Mouse (Mus musculus) liver, postnatal 0 days (tissue): Measurements from ENCODE around the gene Sec24c. TPM values are rescaled to one million over a fixed set of nuclear protein-coding genes. Genes with fewer than 3 reads are reported as not detected.

Experiments used
- ATAC-seq: fragments of 200-750 bp; cut with Nextera tagmentation; 2 replicates; pipeline ENCODE4 v1.8.0; 2017; ENCODE audit warnings: mild to moderate bottlenecking, moderate library complexity
- DNase-seq: peaks from one replicate; pipeline ENCODE4 v3.0.0-alpha.2; 2016
- H3K27ac ChIP-seq: fragments of 300-500 bp; sonication (generic); 2 replicates; pipeline ENCODE4 v1.5.1; 2014; ENCODE audit warnings: antibody characterized with exemption, moderate library complexity, mild to moderate bottlenecking, low read depth
- H3K27me3 ChIP-seq: fragments of 300-500 bp; sonication (generic); 2 replicates; pipeline ENCODE4 v1.6.1; 2014; ENCODE audit warnings: low read length, control low read depth, mixed read lengths; ENCODE audit not compliant: insufficient read depth
- H3K36me3 ChIP-seq: fragments of 300-500 bp; sonication (generic); replicated peaks from 2 replicates; pipeline ENCODE4 v1.6.1; 2014; ENCODE audit warnings: mild to moderate bottlenecking, control low read depth, low read length, moderate library complexity, mixed read lengths; ENCODE audit not compliant: insufficient read depth
- H3K4me1 ChIP-seq: fragments of 300-500 bp; sonication (generic); 2 replicates; pipeline ENCODE4 v1.6.1; 2014; ENCODE audit warnings: antibody characterized with exemption, mild to moderate bottlenecking, control low read depth; ENCODE audit not compliant: insufficient read depth
- H3K4me2 ChIP-seq: fragments of 300-500 bp; sonication (generic); 2 replicates; pipeline ENCODE4 v1.6.1; 2014; ENCODE audit warnings: low read depth, mild to moderate bottlenecking, low read length, moderate library complexity, mixed read lengths
- H3K4me3 ChIP-seq: fragments of 300-500 bp; sonication (generic); 2 replicates; pipeline ENCODE4 v1.5.1; 2014; ENCODE audit warnings: low read depth, low read length
- H3K9ac ChIP-seq: fragments of 300-500 bp; sonication (generic); replicated peaks from 2 replicates; pipeline ENCODE4 v1.6.1; 2014; ENCODE audit warnings: mild to moderate bottlenecking, moderate library complexity
- H3K9me3 ChIP-seq: fragments of 300-500 bp; sonication (generic); 2 replicates; pipeline ENCODE4 v1.6.1; 2016; ENCODE audit warnings: mild to moderate bottlenecking, control low read depth, low read length, mixed read lengths
- CTCF ChIP-seq: sonication (generic); IDR thresholded peaks from 2 replicates; pipeline ENCODE4 v1.5.1; 2016; ENCODE audit warnings: antibody characterized with exemption, low read depth
- EP300 ChIP-seq: IDR thresholded peaks from 2 replicates; pipeline ENCODE4 v1.6.1; 2016; ENCODE audit warnings: antibody characterized with exemption, low read depth, mild to moderate bottlenecking
- WGBS: fragments of 180-500 bp; shearing (Covaris S2); extraction: QIAGEN DNeasy Blood & Tissue Kit; methylation state at CpG from one replicate; pipeline ENCODE4 v1.1.7; 2014; ENCODE audit not compliant: insufficient replicate concordance; 5-methylcytosine and 5-hydroxymethylcytosine counted together
- microRNA-seq: library from miRNA; unstranded; fragments of <30 nt; microRNA quantifications from one replicate; pipeline ENCODE4, GENCODE M21; 2016
- polyA plus RNA-seq: library from polyadenylated mRNA; unstranded; fragments of >200 nt; fragmentation: Nextera tagmentation; extraction: Ambion mirVana; gene quantifications from 2 replicates; pipeline ENCODE4 v1.2.1, GENCODE M21; 2015

Sec24c gene
- polyA plus RNA-seq, 1 experiment from 2014 or later = 31.3 TPM

GRCm38 (mm10) chr14:20738511-20738910 is 64.4 kb downstream of the Sec24c start:
- no peak overlapping the region for H3K4me2 ChIP-seq
- no peak overlapping the region for H3K9ac ChIP-seq
- ATAC-seq = no peak
- H3K4me3 ChIP-seq = no peak overlapping the region
- H3K9me3 ChIP-seq = no peaks in the 10 kb centered on the region
- no peak for DNase-seq
- H3K27ac ChIP-seq = no peak overlapping the region
- peaks cover 14% of the 10 kb centered on the region for H3K36me3 ChIP-seq
- H3K4me1 ChIP-seq = peaks cover 10% of the 10 kb centered on the region; the same call in 1 of the 2 replicates
- TF ChIP-seq EP300 = no peak
- no peak for TF ChIP-seq CTCF
- no peaks in the 10 kb centered on the region for H3K27me3 ChIP-seq
- 75% methylated on average over 8 of the region's 8 CpGs for WGBS

GRCm38 (mm10) chr14:20741301-20741700 is 67.2 kb downstream of the Sec24c start:
- Histone ChIP-seq H3K4me1 (0 out of 2 replicates have a peak, but pooled peaks cover 2% of the 10 kb centered on the region), H3K36me3 (peaks cover 28% of the 10 kb centered on the region), H3K27me3 (no peaks in the 10 kb centered on the region), H3K9ac (no peak overlapping the region), H3K27ac (no peak overlapping the region), H3K9me3 (no peaks in the 10 kb centered on the region), H3K4me2 (no peak overlapping the region), H3K4me3 (no peak overlapping the region)
- 72% methylated on average over 9 of the region's 9 CpGs for WGBS
- ATAC-seq = no peak
- TF ChIP-seq EP300 = no peak
- no peak for TF ChIP-seq CTCF
- DNase-seq = no peak

GRCm38 (mm10) chr14:20743614-20744013 is 69.5 kb downstream of the Sec24c start:
- Histone ChIP-seq H3K4me1 (no peaks in the 10 kb centered on the region), H3K9ac (no peak overlapping the region), H3K36me3 (peaks cover 31% of the 10 kb centered on the region), H3K4me3 (no peak overlapping the region), H3K4me2 (no peak overlapping the region), H3K27me3 (no peaks in the 10 kb centered on the region), H3K9me3 (no peaks in the 10 kb centered on the region), H3K27ac (no peak overlapping the region)
- TF ChIP-seq EP300 (no peak), CTCF (peak; percentile 24; the same call in 1 of the 2 replicates)
- no peak for ATAC-seq
- no peak for DNase-seq
- 79% methylated on average over 3 of the region's 3 CpGs for WGBS

Small RNAs within 50 kb of the gene (microRNA-seq; reads per million reads assigned to microRNA genes)
- gene Mir6946 = 4.1 reads per million, percentile 3 among the genes with 10 or more reads in this experiment

Other genes starting within 250 kb of the Sec24c start
- 0.11 TPM in 1 of 2 replicates, not detected in the other for gene Cfap70, start 222.1 kb upstream of the Sec24c start, polyA plus RNA-seq
- 26.1 and 29.2 TPM in 2 replicates for gene Anxa7, start 194.2 kb upstream of the Sec24c start, polyA plus RNA-seq
- 0.40 and 0.41 TPM in 2 replicates for gene Mss51, start 177.4 kb upstream of the Sec24c start, polyA plus RNA-seq
- gene Ppp3cb, start 127.7 kb upstream of the Sec24c start, polyA plus RNA-seq = 13.6 and 14.9 TPM in 2 replicates
- 0.44 and 0.58 TPM in 2 replicates for gene Usp54, start 33.2 kb upstream of the Sec24c start, polyA plus RNA-seq
- gene Myoz1, start 17.8 kb upstream of the Sec24c start, polyA plus RNA-seq = 0.41 and 8.8 TPM in 2 replicates
- 0.05 and 0.38 TPM in 2 replicates for gene Synpo2l, start 6.0 kb upstream of the Sec24c start, polyA plus RNA-seq
- gene Fut11, start 20.7 kb downstream of the Sec24c start, polyA plus RNA-seq = 4.4 and 5.1 TPM in 2 replicates
- gene Chchd1, start 28.7 kb downstream of the Sec24c start, polyA plus RNA-seq = 88.5 and 91.7 TPM in 2 replicates
- gene Zswim8, start 33.2 kb downstream of the Sec24c start, polyA plus RNA-seq = 5.3 and 6.4 TPM in 2 replicates
- gene Ndst2, start 60.3 kb downstream of the Sec24c start, polyA plus RNA-seq = 11.7 and 12.6 TPM in 2 replicates
- 6.6 and 7.2 TPM in 2 replicates for gene Camk2g, start 119.8 kb downstream of the Sec24c start, polyA plus RNA-seq
- 0.83 and 0.84 TPM in 2 replicates for gene Plau, start 162.4 kb downstream of the Sec24c start, polyA plus RNA-seq